Mouse (Mus musculus): Measurements from ENCODE around the gene Mpg. TPM values are rescaled to one million over a fixed set of nuclear protein-coding genes. Genes with fewer than 3 reads are reported as not detected.

Mpg gene
- polyA plus RNA-seq, 1 experiment from 2014 or later, result 19.2 TPM

DNA sequence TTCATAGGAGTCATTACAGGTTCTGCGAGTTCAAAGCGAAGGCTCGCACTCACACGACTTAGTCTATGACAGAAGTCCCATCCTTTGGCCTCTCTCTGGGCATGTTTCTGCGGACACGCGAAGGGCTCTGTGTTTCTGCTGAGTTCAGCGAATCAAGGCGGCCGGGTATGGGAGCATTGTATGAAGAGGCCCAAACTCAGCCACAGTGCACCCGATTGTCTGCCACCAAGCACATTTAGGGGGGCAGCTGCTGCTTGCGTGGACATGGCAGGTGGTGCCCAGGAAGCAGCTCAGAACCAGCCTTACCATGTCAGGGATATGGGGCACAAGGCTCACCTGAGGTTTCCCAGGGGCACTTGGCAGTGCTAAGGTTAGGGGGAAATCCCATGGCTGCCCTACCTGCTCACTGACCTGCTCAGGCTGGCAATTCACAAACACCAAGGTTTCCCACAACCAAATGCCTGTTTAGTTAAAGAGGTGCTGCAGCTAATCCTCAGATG, 52.2 kb downstream of the Mpg start:
- Histone ChIP-seq H3K4me3 (ENCODE audit: low read depth, low read length) (no peak overlapping the region), H3K4me2 (replicated peaks; ENCODE audit: low read depth) (no peak overlapping the region), H3K4me1 (replicated peaks; ENCODE audit: control insufficient read depth, insufficient read depth, low read length) (no peaks in the 10 kb centered on the region), H3K9ac (ENCODE audit: low read depth, low read length) (no peak overlapping the region), H3K9me3 (ENCODE audit: control insufficient read depth) (no peaks in the 10 kb centered on the region), H3K27ac (ENCODE audit: low read depth, low read length) (no peak overlapping the region), H3K27me3 (replicated peaks; ENCODE audit: control insufficient read depth, insufficient read depth, low read length) (peaks cover 11% of the 10 kb centered on the region; the same call in 1 of the 2 replicates), H3K36me3 (ENCODE audit: control insufficient read depth, insufficient read depth) (no peaks in the 10 kb centered on the region)
- no peak for TF ChIP-seq CTCF (IDR thresholded peaks at IDR 0.05; ENCODE audit: low read depth)
- no peak for ATAC-seq
- 77% methylated on average over 12 of the region's 12 CpGs for whole genome bisulfite sequencing

- no peak for ATAC-seq
- 57% methylated on average over 2 of the region's 2 CpGs for WGBS
- no peak for TF ChIP-seq CTCF (IDR thresholded peaks at IDR 0.05; ENCODE audit: low read depth)
- no peaks in the 10 kb centered on the region for H3K9me3 ChIP-seq (ENCODE audit: control insufficient read depth)
- no peak overlapping the region for H3K9ac ChIP-seq (ENCODE audit: low read depth, low read length)
- H3K27me3 ChIP-seq (replicated peaks; ENCODE audit: control insufficient read depth, insufficient read depth, low read length), result peaks cover 11% of the 10 kb centered on the region; the same call in 1 of the 2 replicates
- no peak overlapping the region for H3K4me2 ChIP-seq (replicated peaks; ENCODE audit: low read depth)
- H3K4me1 ChIP-seq (replicated peaks; ENCODE audit: control insufficient read depth, insufficient read depth, low read length), result no peaks in the 10 kb centered on the region
- H3K36me3 ChIP-seq (ENCODE audit: control insufficient read depth, insufficient read depth), result no peaks in the 10 kb centered on the region
- H3K27ac ChIP-seq (ENCODE audit: low read depth, low read length), result no peak overlapping the region
- H3K4me3 ChIP-seq (ENCODE audit: low read depth, low read length), result no peak overlapping the region
Observed at GRCm38 (mm10) chr11:32280646-32281045, 54.3 kb downstream of the Mpg start.

- WGBS, result 70% methylated on average over 1 of the region's 1 CpGs
- no peak for TF ChIP-seq CTCF (IDR thresholded peaks at IDR 0.05; ENCODE audit: low read depth)
- Histone ChIP-seq H3K4me1 (replicated peaks; ENCODE audit: control insufficient read depth, insufficient read depth, low read length) (no peaks in the 10 kb centered on the region), H3K9me3 (ENCODE audit: control insufficient read depth) (no peaks in the 10 kb centered on the region), H3K9ac (ENCODE audit: low read depth, low read length) (no peak overlapping the region), H3K4me2 (replicated peaks; ENCODE audit: low read depth) (no peak overlapping the region), H3K36me3 (ENCODE audit: control insufficient read depth, insufficient read depth) (no peaks in the 10 kb centered on the region), H3K27me3 (replicated peaks; ENCODE audit: control insufficient read depth, insufficient read depth, low read length) (peaks cover 5% of the 10 kb centered on the region; the same call in 1 of the 2 replicates), H3K4me3 (ENCODE audit: low read depth, low read length) (no peak overlapping the region), H3K27ac (ENCODE audit: low read depth, low read length) (no peak overlapping the region)
- no peak for ATAC-seq
Observed at GRCm38 (mm10) chr11:32281416-32282144, 55.3 kb downstream of the Mpg start.

Other genes with a start within 250 kb of the Mpg start
- 9.3 and 10.1 TPM in 2 replicates for gene Nsg2, start 226.0 kb upstream of the Mpg start, polyA plus RNA-seq (2015; fragmentation: Nextera tagmentation; extraction: Ambion mirVana)
- gene Il9r, start 26.2 kb upstream of the Mpg start, polyA plus RNA-seq (2015; fragmentation: Nextera tagmentation; extraction: Ambion mirVana), result not detected in 2 replicates
- 27.0 and 28.0 TPM in 2 replicates for gene Snrnp25, start 21.1 kb upstream of the Mpg start, polyA plus RNA-seq (2015; fragmentation: Nextera tagmentation; extraction: Ambion mirVana)
- 20.7 and 26.1 TPM in 2 replicates for gene Rhbdf1, start 4.2 kb upstream of the Mpg start, polyA plus RNA-seq (2015; fragmentation: Nextera tagmentation; extraction: Ambion mirVana)
- 19.8 and 20.7 TPM in 2 replicates for gene Nprl3, start 41.2 kb downstream of the Mpg start, polyA plus RNA-seq (2015; fragmentation: Nextera tagmentation; extraction: Ambion mirVana)
- gene Hba-x, start 49.9 kb downstream of the Mpg start, polyA plus RNA-seq (2015; fragmentation: Nextera tagmentation; extraction: Ambion mirVana), result 0.23 TPM in 1 of 2 replicates, not detected in the other
- gene Hba-a1, start 57.0 kb downstream of the Mpg start, polyA plus RNA-seq (2015; fragmentation: Nextera tagmentation; extraction: Ambion mirVana), result 405 and 624 TPM in 2 replicates
- not detected in 2 replicates for gene Hbq1b, start 60.5 kb downstream of the Mpg start, polyA plus RNA-seq (2015; fragmentation: Nextera tagmentation; extraction: Ambion mirVana)
- gene Hba-a2, start 70.0 kb downstream of the Mpg start, polyA plus RNA-seq (2015; fragmentation: Nextera tagmentation; extraction: Ambion mirVana), result 860 and 1,295 TPM in 2 replicates
- 0.21 TPM in 1 of 2 replicates, not detected in the other for gene Hbq1a, start 73.6 kb downstream of the Mpg start, polyA plus RNA-seq (2015; fragmentation: Nextera tagmentation; extraction: Ambion mirVana)
- 3.2 TPM in 2 replicates for gene Sh3pxd2b, start 121.3 kb downstream of the Mpg start, polyA plus RNA-seq (2015; fragmentation: Nextera tagmentation; extraction: Ambion mirVana)
- gene Ubtd2, start 228.9 kb downstream of the Mpg start, polyA plus RNA-seq (2015; fragmentation: Nextera tagmentation; extraction: Ambion mirVana), result 7.1 and 7.9 TPM in 2 replicates

All from intestine, postnatal 0 days (tissue).